Mouse (Mus musculus): Measurements from ENCODE around the gene Dennd5a.

DNA sequence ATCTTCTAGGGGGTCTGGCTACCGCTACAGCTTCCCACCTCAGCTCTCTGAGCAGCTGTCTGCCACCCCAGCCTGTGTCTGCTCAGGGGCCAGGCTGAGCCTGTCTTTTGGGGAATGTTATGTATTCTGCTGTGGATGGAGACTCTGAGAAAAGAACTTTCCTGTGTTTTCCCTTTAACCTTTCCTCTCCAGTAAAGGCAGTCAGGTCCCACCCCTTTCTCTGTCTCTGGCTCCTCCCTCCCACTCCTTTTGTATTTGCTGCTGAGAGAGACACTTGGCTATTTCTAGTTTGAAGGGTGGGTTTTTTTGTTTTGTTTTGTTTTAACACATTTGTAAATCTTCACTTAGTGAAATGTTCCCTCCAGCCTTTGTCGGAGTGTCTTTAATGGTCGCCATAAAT lies 93.6 kb downstream of the Dennd5a start:
- TF ChIP-seq UBTF (IDR thresholded peaks at IDR 0.05; ENCODE audit: borderline replicate concordance, insufficient read depth, low read depth, low read length) (no peak), CTCF (IDR thresholded peaks at IDR 0.05 in 2 of 3, conservative IDR thresholded peaks at IDR 0.05 in 1 of 3; ENCODE audit: control insufficient read depth in 1 of 3, insufficient read depth in 1 of 3, low read depth in 2 of 3, low read length in 3 of 3, poor library complexity in 1 of 3, severe bottlenecking in 1 of 3) (no peak), ZKSCAN1 (IDR thresholded peaks at IDR 0.05; ENCODE audit: low read depth, low read length) (no peak)
